Mouse (Mus musculus) olfactory bulb, adult 2 months (tissue): ENCODE data around the gene Gm4969.

Experiments
- CTCF ChIP-seq: fragments of 200-500 bp; IDR thresholded peaks from 2 replicates; pipeline ENCODE4 v1.5.1; 2012; ENCODE audit warnings: low read depth, mild to moderate bottlenecking, low read length, moderate library complexity; ENCODE audit not compliant: insufficient read depth
- POLR2A ChIP-seq: fragments of 200-500 bp; IDR thresholded peaks from 2 replicates; pipeline ENCODE4 v1.6.1; 2012; ENCODE audit warnings: mild to moderate bottlenecking, low read depth, low read length, moderate library complexity; ENCODE audit not compliant: insufficient read depth

- TF ChIP-seq CTCF (no peak), POLR2A (no peak)
Observed at GRCm38 (mm10) chr7:19119083-19119482, 915 bp upstream of the Gm4969 start.
